Mouse (Mus musculus): ENCODE results near the gene Smchd1. TPM values are rescaled to one million over a fixed set of nuclear protein-coding genes. Genes with fewer than 3 reads are reported as not detected.
"Not testable (repeated sequence)": the region's sequence is repeated elsewhere in the genome, so short reads cannot be mapped to it uniquely, and the experiment has no call there.

Smchd1 gene
- polyA plus RNA-seq, 1 experiment from 2014 or later: 55.0 TPM

GRCm38 (mm10) chr17:71422502-71422901 is 52.6 kb downstream of the Smchd1 start:
- not testable (repeated sequence) for H3K27me3 ChIP-seq; H3K27ac ChIP-seq (replicated peaks); H3K4me3 ChIP-seq; H3K9ac ChIP-seq (replicated peaks); H3K4me2 ChIP-seq (replicated peaks); ATAC-seq (replicated peaks); H3K4me1 ChIP-seq
- 97% methylated on average over 2 of the region's 2 CpGs for WGBS
- Histone ChIP-seq H3K36me3 (peaks cover 45% of the 10 kb centered on the region), H3K9me3 (peaks cover 10% of the 10 kb centered on the region)

- H3K4me2 ChIP-seq (replicated peaks); H3K4me1 ChIP-seq; H3K27me3 ChIP-seq; H3K4me3 ChIP-seq; ATAC-seq (replicated peaks); H3K27ac ChIP-seq (replicated peaks); H3K9ac ChIP-seq (replicated peaks): not testable (repeated sequence)
- 81% methylated on average over 5 of the region's 5 CpGs for WGBS
- Histone ChIP-seq H3K9me3 (peaks cover 10% of the 10 kb centered on the region), H3K36me3 (peaks cover 47% of the 10 kb centered on the region)
Observed at GRCm38 (mm10) chr17:71419448-71419847, 55.7 kb downstream of the Smchd1 start.

GRCm38 (mm10) chr17:71417008-71417407 is 58.1 kb downstream of the Smchd1 start:
- no peaks in the 10 kb centered on the region for H3K4me1 ChIP-seq
- 95% methylated on average over 1 of the region's 1 CpGs for WGBS
- H3K27ac ChIP-seq (replicated peaks): no peak overlapping the region
- ATAC-seq (replicated peaks): no peak
- H3K36me3 ChIP-seq: peaks cover 28% of the 10 kb centered on the region
- no peak overlapping the region for H3K4me3 ChIP-seq
- H3K9me3 ChIP-seq: peaks cover 6% of the 10 kb centered on the region
- H3K9ac ChIP-seq (replicated peaks): no peak overlapping the region
- H3K4me2 ChIP-seq (replicated peaks): no peak overlapping the region
- H3K27me3 ChIP-seq: no peaks in the 10 kb centered on the region

GRCm38 (mm10) chr17:71387401-71387800 is 87.7 kb downstream of the Smchd1 start:
- ATAC-seq (replicated peaks): no peak
- H3K36me3 ChIP-seq: peaks cover 30% of the 10 kb centered on the region
- no peak overlapping the region for H3K4me2 ChIP-seq (replicated peaks)
- no peak overlapping the region for H3K9ac ChIP-seq (replicated peaks)
- no peaks in the 10 kb centered on the region for H3K4me1 ChIP-seq
- H3K27me3 ChIP-seq: no peaks in the 10 kb centered on the region
- H3K9me3 ChIP-seq: no peaks in the 10 kb centered on the region
- no peak overlapping the region for H3K27ac ChIP-seq (replicated peaks)
- WGBS: 86% methylated on average over 3 of the region's 3 CpGs
- H3K4me3 ChIP-seq: no peak overlapping the region

- Histone ChIP-seq H3K4me2 (replicated peaks) (no peak overlapping the region), H3K4me1 (no peaks in the 10 kb centered on the region), H3K27ac (replicated peaks) (no peak overlapping the region), H3K9ac (replicated peaks) (no peak overlapping the region), H3K27me3 (no peaks in the 10 kb centered on the region), H3K4me3 (no peak overlapping the region), H3K9me3 (no peaks in the 10 kb centered on the region), H3K36me3 (peaks cover 27% of the 10 kb centered on the region)
- 93% methylated on average over 14 of the region's 14 CpGs for WGBS
- ATAC-seq (replicated peaks): no peak
Observed at GRCm38 (mm10) chr17:71380346-71380745, 94.8 kb downstream of the Smchd1 start.

- Histone ChIP-seq H3K36me3 (peaks cover 31% of the 10 kb centered on the region), H3K27ac (replicated peaks) (no peak overlapping the region), H3K9me3 (no peaks in the 10 kb centered on the region), H3K4me1 (no peaks in the 10 kb centered on the region), H3K4me3 (no peak overlapping the region), H3K4me2 (replicated peaks) (no peak overlapping the region), H3K9ac (replicated peaks) (no peak overlapping the region), H3K27me3 (no peaks in the 10 kb centered on the region)
- WGBS: 82% methylated on average over 4 of the region's 4 CpGs
- ATAC-seq (replicated peaks): no peak
Observed at GRCm38 (mm10) chr17:71377901-71378300, 97.2 kb downstream of the Smchd1 start.

GRCm38 (mm10) chr17:71355526-71355925 is 119.6 kb downstream of the Smchd1 start:
- peaks cover 36% of the 10 kb centered on the region for H3K36me3 ChIP-seq
- no peak overlapping the region for H3K27ac ChIP-seq (replicated peaks)
- 91% methylated on average over 3 of the region's 3 CpGs for WGBS

GRCm38 (mm10) chr17:71354205-71354604 is 120.9 kb downstream of the Smchd1 start:
- Histone ChIP-seq H3K9me3 (no peaks in the 10 kb centered on the region), H3K9ac (replicated peaks) (no peak overlapping the region), H3K36me3 (peaks cover 29% of the 10 kb centered on the region), H3K4me2 (replicated peaks) (no peak overlapping the region), H3K4me3 (no peak overlapping the region), H3K4me1 (no peaks in the 10 kb centered on the region), H3K27me3 (no peaks in the 10 kb centered on the region), H3K27ac (replicated peaks) (no peak overlapping the region)
- 97% methylated on average over 11 of the region's 11 CpGs for WGBS
- ATAC-seq (replicated peaks): no peak

More at GRCm38 (mm10) chr17:71355526-71355925, 119.6 kb downstream of the Smchd1 start:
- ATAC-seq (replicated peaks): no peak
- Histone ChIP-seq H3K4me1 (no peaks in the 10 kb centered on the region), H3K9ac (replicated peaks) (no peak overlapping the region), H3K9me3 (no peaks in the 10 kb centered on the region), H3K4me2 (replicated peaks) (no peak overlapping the region), H3K27me3 (no peaks in the 10 kb centered on the region), H3K4me3 (no peak overlapping the region)

GRCm38 (mm10) chr17:71348188-71348587 is 127.0 kb downstream of the Smchd1 start:
- Histone ChIP-seq H3K36me3 (peaks cover 51% of the 10 kb centered on the region), H3K4me1 (no peaks in the 10 kb centered on the region)
- no peak for ATAC-seq (replicated peaks)

GRCm38 (mm10) chr17:71342006-71342405 is 133.1 kb downstream of the Smchd1 start:
- no peak overlapping the region for H3K9ac ChIP-seq (replicated peaks)
- no peaks in the 10 kb centered on the region for H3K27me3 ChIP-seq
- no peaks in the 10 kb centered on the region for H3K9me3 ChIP-seq
- no peak overlapping the region for H3K27ac ChIP-seq (replicated peaks)
- no peak overlapping the region for H3K4me2 ChIP-seq (replicated peaks)
- 87% methylated on average over 3 of the region's 3 CpGs for WGBS
- peaks cover 18% of the 10 kb centered on the region for H3K36me3 ChIP-seq
- ATAC-seq (replicated peaks): no peak
- no peaks in the 10 kb centered on the region for H3K4me1 ChIP-seq
- no peak overlapping the region for H3K4me3 ChIP-seq

More at GRCm38 (mm10) chr17:71348188-71348587, 127.0 kb downstream of the Smchd1 start:
- no peaks in the 10 kb centered on the region for H3K9me3 ChIP-seq
- no peak overlapping the region for H3K4me2 ChIP-seq (replicated peaks)
- WGBS: 94% methylated on average over 3 of the region's 3 CpGs
- H3K4me3 ChIP-seq: no peak overlapping the region
- no peak overlapping the region for H3K9ac ChIP-seq (replicated peaks)
- no peaks in the 10 kb centered on the region for H3K27me3 ChIP-seq
- no peak overlapping the region for H3K27ac ChIP-seq (replicated peaks)

GRCm38 (mm10) chr17:71338627-71339026 is 136.5 kb downstream of the Smchd1 start:
- H3K27ac ChIP-seq (replicated peaks): no peak overlapping the region
- H3K9me3 ChIP-seq: no peaks in the 10 kb centered on the region
- 95% methylated on average over 6 of the region's 6 CpGs for WGBS
- H3K4me1 ChIP-seq: no peaks in the 10 kb centered on the region
- peaks cover 5% of the 10 kb centered on the region; the same call in 1 of the 2 replicates for H3K36me3 ChIP-seq
- no peak overlapping the region for H3K4me2 ChIP-seq (replicated peaks)
- no peak overlapping the region for H3K4me3 ChIP-seq
- no peak for ATAC-seq (replicated peaks)
- H3K27me3 ChIP-seq: no peaks in the 10 kb centered on the region
- no peak overlapping the region for H3K9ac ChIP-seq (replicated peaks)

GRCm38 (mm10) chr17:71337546-71337945 is 137.6 kb downstream of the Smchd1 start:
- H3K4me3 ChIP-seq: no peak overlapping the region
- H3K9ac ChIP-seq (replicated peaks): no peak overlapping the region
- H3K27ac ChIP-seq (replicated peaks): no peak overlapping the region
- no peaks in the 10 kb centered on the region for H3K9me3 ChIP-seq
- H3K27me3 ChIP-seq: no peaks in the 10 kb centered on the region
- no peak overlapping the region for H3K4me2 ChIP-seq (replicated peaks)
- no peaks in the 10 kb centered on the region for H3K4me1 ChIP-seq
- no peaks in the 10 kb centered on the region for H3K36me3 ChIP-seq
- WGBS: 93% methylated on average over 9 of the region's 9 CpGs
- ATAC-seq (replicated peaks): no peak

- H3K4me3 ChIP-seq: no peak overlapping the region
- H3K9me3 ChIP-seq: no peaks in the 10 kb centered on the region
- 81% methylated on average over 8 of the region's 8 CpGs for WGBS
- no peaks in the 10 kb centered on the region for H3K4me1 ChIP-seq
- H3K27me3 ChIP-seq: no peaks in the 10 kb centered on the region
- no peak overlapping the region for H3K9ac ChIP-seq (replicated peaks)
- no peak overlapping the region for H3K4me2 ChIP-seq (replicated peaks)
- no peak overlapping the region for H3K27ac ChIP-seq (replicated peaks)
- H3K36me3 ChIP-seq: no peaks in the 10 kb centered on the region
- no peak for ATAC-seq (replicated peaks)
Observed at GRCm38 (mm10) chr17:71336421-71336820, 138.7 kb downstream of the Smchd1 start.

Data from forebrain, embryonic 15.5 days (tissue).